Mouse (Mus musculus) lung, postnatal 36 days (tissue): Measurements from ENCODE around the gene Smpd1.

Experiments
- DNase-seq: peaks from one replicate; pipeline ENCODE4 v3.0.0; 2022; ENCODE audit warnings: mixed read lengths

Smpd1 gene

GRCm38 (mm10) chr7:105554212-105554942, at the start of gene Smpd1:
Gene Smpd1, plus strand, starts transcription at chr7:105554360.
- peak; percentile 96 for DNase-seq

GRCm38 (mm10) chr7:105507257-105507656, 46.9 kb upstream of the Smpd1 start:
- DNase-seq, result no peak

- DNase-seq, result no peak
Observed at GRCm38 (mm10) chr7:105510143-105510542, 44.0 kb upstream of the Smpd1 start.

- DNase-seq, result peak; percentile 11
Observed at GRCm38 (mm10) chr7:105513845-105514291, 40.3 kb upstream of the Smpd1 start.

GRCm38 (mm10) chr7:105514561-105514960, 39.6 kb upstream of the Smpd1 start:
- DNase-seq, result no peak

- peak; percentile 68 for DNase-seq
Observed at GRCm38 (mm10) chr7:105515178-105515577, 39.0 kb upstream of the Smpd1 start.

GRCm38 (mm10) chr7:105516669-105517360, 37.3 kb upstream of the Smpd1 start:
- DNase-seq, result no peak

- DNase-seq, result no peak
Observed at GRCm38 (mm10) chr7:105519336-105519735, 34.8 kb upstream of the Smpd1 start.

- DNase-seq, result no peak
Observed at GRCm38 (mm10) chr7:105519771-105520170, 34.4 kb upstream of the Smpd1 start.

- no peak for DNase-seq
Observed at GRCm38 (mm10) chr7:105520201-105520600, 34.0 kb upstream of the Smpd1 start.

GRCm38 (mm10) chr7:105524222-105524621, 29.9 kb upstream of the Smpd1 start:
- DNase-seq, result no peak

- DNase-seq, result peak; percentile 44
Observed at GRCm38 (mm10) chr7:105527306-105527937, 26.7 kb upstream of the Smpd1 start.

GRCm38 (mm10) chr7:105528094-105528493, 26.1 kb upstream of the Smpd1 start:
- no peak for DNase-seq

GRCm38 (mm10) chr7:105534162-105534561, 20.0 kb upstream of the Smpd1 start:
- DNase-seq, result peak; percentile 45

- DNase-seq, result no peak
Observed at GRCm38 (mm10) chr7:105545986-105546385, 8.2 kb upstream of the Smpd1 start.

GRCm38 (mm10) chr7:105547970-105548369, 6.2 kb upstream of the Smpd1 start:
- DNase-seq, result no peak

GRCm38 (mm10) chr7:105549035-105549434, 5.1 kb upstream of the Smpd1 start:
- peak; percentile 52 for DNase-seq

- DNase-seq, result no peak
Observed at GRCm38 (mm10) chr7:105553456-105554211, 526 bp upstream of the Smpd1 start.

GRCm38 (mm10) chr7:105555571-105555970, 1.4 kb downstream of the Smpd1 start:
- DNase-seq, result no peak

GRCm38 (mm10) chr7:105556406-105556805, 2.2 kb downstream of the Smpd1 start:
- DNase-seq, result no peak

GRCm38 (mm10) chr7:105557671-105558070, 3.5 kb downstream of the Smpd1 start:
- no peak for DNase-seq

- no peak for DNase-seq
Observed at GRCm38 (mm10) chr7:105559016-105559415, 4.9 kb downstream of the Smpd1 start.

- DNase-seq, result no peak
Observed at GRCm38 (mm10) chr7:105562317-105562716, 8.2 kb downstream of the Smpd1 start.
